In genomic region chr6:30579961-30580840, GRCm38 (mm10) we compare ENCODE assay signal across 12 mouse cellular contexts. TPM values are rescaled to one million over a fixed set of nuclear protein-coding genes. Genes with fewer than 3 reads are reported as not detected.
DNase-seq lines count a peak whose midpoint lies in the region; ATAC-seq lines count a peak whose summit lies in the region.
"Had no signal": no experiment of that assay in that cellular context is flagged by ENCODE, and none has a peak within 500 bp of the region (broad histone marks: within the 10 kb centered on the region; RNA-seq: fewer than 3 reads in every experiment).

No protein-coding gene starts in this region.

- no peaks in the 10 kb centered on the region for H3K27me3 ChIP-seq in forebrain, embryonic 16.5 days (replicated peaks; ENCODE audit: control insufficient read depth, insufficient read depth, low read length)
- H3K27me3 ChIP-seq in midbrain, embryonic 10.5 days (ENCODE audit: low read depth, poor library complexity, severe bottlenecking): no peaks in the 10 kb centered on the region

- no peak overlapping the region for H3K9ac ChIP-seq in forebrain, embryonic 16.5 days (replicated peaks; ENCODE audit: low read depth, low read length)

- H3K4me1 ChIP-seq in forebrain, embryonic 16.5 days (replicated peaks; ENCODE audit: control insufficient read depth, insufficient read depth, low read length): peaks cover 11% of the 10 kb centered on the region
- peaks cover 25% of the 10 kb centered on the region for H3K4me1 ChIP-seq in midbrain, embryonic 10.5 days

- H3K4me2 ChIP-seq in forebrain, embryonic 16.5 days (ENCODE audit: low read length): 0 out of 2 replicates have a peak overlapping the region, but pooled peaks have one; percentile 4

- H3K9me3 ChIP-seq in forebrain, embryonic 16.5 days (ENCODE audit: control insufficient read depth, low read length): no peaks in the 10 kb centered on the region
- no peaks in the 10 kb centered on the region for H3K9me3 ChIP-seq in midbrain, embryonic 10.5 days (replicated peaks)

- 13% methylated on average over 17 of the region's 17 CpGs for WGBS in forebrain, embryonic 16.5 days
- WGBS in midbrain, embryonic 10.5 days: 79% methylated on average over 17 of the region's 17 CpGs

- no peaks in the 10 kb centered on the region for H3K36me3 ChIP-seq in forebrain, embryonic 16.5 days (ENCODE audit: control insufficient read depth, insufficient read depth)
- no peaks in the 10 kb centered on the region for H3K36me3 ChIP-seq in midbrain, embryonic 10.5 days

- ATAC-seq in forebrain, embryonic 16.5 days: peak; percentile 76
- no peak for ATAC-seq in erythroblast, adult 5-6 weeks (replicated peaks; ENCODE audit: low FRiP score, poor library complexity, severe bottlenecking)

- H3K4me3 ChIP-seq in forebrain, embryonic 16.5 days (replicated peaks; ENCODE audit: low read length): no peak overlapping the region
- no peak overlapping the region for H3K4me3 ChIP-seq in midbrain, embryonic 10.5 days

- DNase-seq in 3T3-L1 (ENCODE audit: low read depth, low spot score) (peak; percentile 16), MN1 (ENCODE audit: low spot score) (peak; percentile 51), liver (no peak)
- DNase-seq in midbrain, embryonic 10.5 days (ENCODE audit: low spot score): no peak
- no peak for DNase-seq in cerebellum, postnatal 4 days (ENCODE audit: low spot score in 2 of 2)
- DNase-seq: adrenal gland, adult 2 months; lung, adult 2 months; spleen, adult 18-20 months had no signal

- peak overlapping the region; percentile 49 for H3K27ac ChIP-seq in forebrain, embryonic 16.5 days (ENCODE audit: low read length)
- H3K27ac ChIP-seq in midbrain, embryonic 10.5 days (replicated peaks): peak overlapping the region; percentile 82

RNA-seq across cellular contexts. Expression of gene Cpa4, which starts 12.0 kb away (rescaled TPM):
- polyA plus RNA-seq in forebrain, embryonic 16.5 days (2015; fragmentation: Nextera tagmentation; extraction: Ambion mirVana): 1.0 and 1.6 TPM in 2 replicates
- 1.3 and 2.3 TPM in 2 replicates for polyA plus RNA-seq in midbrain, embryonic 10.5 days (2016; fragmentation: Nextera tagmentation; extraction: Ambion mirVana)
- not detected in 2 replicates for total RNA-seq in erythroblast, adult 5-6 weeks (2015; ENCODE audit: low replicate concordance)
- total RNA-seq in erythroblast, adult 5-6 weeks (2017; ENCODE audit: low replicate concordance): not detected in 2 replicates
- total RNA-seq: layer of hippocampus, adult 18-20 months; MEL had no signal

RNA-seq across cellular contexts. Expression of gene Cpa5, which starts 30.6 kb away (rescaled TPM):
- not detected in 2 replicates for polyA plus RNA-seq in forebrain, embryonic 16.5 days (2015; fragmentation: Nextera tagmentation; extraction: Ambion mirVana)
- polyA plus RNA-seq in midbrain, embryonic 10.5 days (2016; fragmentation: Nextera tagmentation; extraction: Ambion mirVana): 0.30 and 0.74 TPM in 2 replicates
- 1.3 TPM in 1 of 2 replicates, not detected in the other for total RNA-seq in erythroblast, adult 5-6 weeks (2015; ENCODE audit: low replicate concordance)
- total RNA-seq in erythroblast, adult 5-6 weeks (2017; ENCODE audit: low replicate concordance): not detected in 2 replicates
- total RNA-seq: adrenal gland, adult 2 months; layer of hippocampus, adult 18-20 months; MEL had no signal
- polyA plus RNA-seq: adrenal gland, adult 2 months; lung, adult 2 months had no signal

RNA-seq across cellular contexts. Expression of gene Cpa2, which starts 38.8 kb away (rescaled TPM):
- 2.4 and 5.1 TPM in 2 replicates for polyA plus RNA-seq in forebrain, embryonic 16.5 days (2015; fragmentation: Nextera tagmentation; extraction: Ambion mirVana)
- 22.0 and 22.8 TPM in 2 replicates for polyA plus RNA-seq in midbrain, embryonic 10.5 days (2016; fragmentation: Nextera tagmentation; extraction: Ambion mirVana)
- total RNA-seq in erythroblast, adult 5-6 weeks (2015; ENCODE audit: low replicate concordance): not detected in 2 replicates
- not detected in 2 replicates for total RNA-seq in erythroblast, adult 5-6 weeks (2017; ENCODE audit: low replicate concordance)
- polyA plus RNA-seq: adrenal gland, adult 2 months had no signal

RNA-seq across cellular contexts. Expression of gene Cpa1, which starts 58.8 kb away (rescaled TPM):
- 0.56 and 0.66 TPM in 2 replicates for polyA plus RNA-seq in forebrain, embryonic 16.5 days (2015; fragmentation: Nextera tagmentation; extraction: Ambion mirVana)
- 0.19 TPM in 1 of 2 replicates, not detected in the other for polyA plus RNA-seq in midbrain, embryonic 10.5 days (2016; fragmentation: Nextera tagmentation; extraction: Ambion mirVana)
- not detected in 2 replicates for total RNA-seq in erythroblast, adult 5-6 weeks (2015; ENCODE audit: low replicate concordance)
- not detected in 2 replicates for total RNA-seq in erythroblast, adult 5-6 weeks (2017; ENCODE audit: low replicate concordance)
- total RNA-seq: adrenal gland, adult 2 months; layer of hippocampus, adult 18-20 months; MEL had no signal
- polyA plus RNA-seq: adrenal gland, adult 2 months had no signal

Comparison
In these comparisons a context has a peak if more than half of its experiments do, and no peak if none do; other contexts are left out.
1. DNase-seq: peak in 3T3-L1 (single experiment) and MN1 (single experiment); none in midbrain, embryonic 10.5 days (single experiment), cerebellum, postnatal 4 days (0 of 2) and liver (single experiment).